Mouse (Mus musculus) T-helper 2 cell (primary cell): ENCODE measurements around the gene Dhrs13.

ENCODE experiments used
- in situ Hi-C: fragments of 300-600 bp; cut with MboI, MseI; formaldehyde crosslinking; loops from one replicate; pipeline ENCODE4 v1.15.1; 2025; ENCODE audit warnings: high pct_unique_total_duplicates

Dhrs13 gene

GRCm38 (mm10) chr11:78031947-78032808 is at the start of gene Dhrs13:
Gene Dhrs13 (plus strand): TSS chr11:78032280.
- in situ Hi-C loops, result no loop called here

DNA sequence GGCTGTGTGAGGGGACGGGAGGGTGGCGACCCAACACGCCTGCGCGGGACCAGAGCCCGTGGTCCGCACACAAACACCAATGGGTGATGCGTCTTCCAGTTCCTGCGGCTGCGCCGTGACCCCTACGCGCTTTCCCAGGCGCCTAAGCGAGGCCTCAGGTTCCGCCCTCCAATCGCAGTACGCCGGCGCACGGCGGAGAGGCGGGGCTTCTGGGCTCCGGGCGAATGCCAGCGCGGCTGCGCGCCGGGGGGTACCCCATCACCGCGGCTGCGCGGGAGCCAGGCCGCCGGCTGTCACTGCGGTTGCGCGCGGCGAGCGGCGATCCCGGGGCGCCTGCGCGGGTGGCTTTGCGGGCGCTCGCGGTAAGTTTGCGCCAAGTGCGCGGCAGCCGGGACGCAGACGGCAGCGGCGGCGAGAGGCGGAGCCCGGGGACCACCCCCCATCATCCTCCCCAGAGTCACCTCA is 49.6 kb upstream of the Dhrs13 start, which contains the start of gene Phf12:
Gene Phf12 (plus strand): TSS at position 314 of the 465 bp plus-strand sequence.
- in situ Hi-C loops, result no loop called here

GRCm38 (mm10) chr11:77983191-77983936 is 48.7 kb upstream of the Dhrs13 start:
- in situ Hi-C loops, result no loop called here

GRCm38 (mm10) chr11:77983937-77984835 is 47.9 kb upstream of the Dhrs13 start:
- in situ Hi-C loops, result no loop called here

DNA sequence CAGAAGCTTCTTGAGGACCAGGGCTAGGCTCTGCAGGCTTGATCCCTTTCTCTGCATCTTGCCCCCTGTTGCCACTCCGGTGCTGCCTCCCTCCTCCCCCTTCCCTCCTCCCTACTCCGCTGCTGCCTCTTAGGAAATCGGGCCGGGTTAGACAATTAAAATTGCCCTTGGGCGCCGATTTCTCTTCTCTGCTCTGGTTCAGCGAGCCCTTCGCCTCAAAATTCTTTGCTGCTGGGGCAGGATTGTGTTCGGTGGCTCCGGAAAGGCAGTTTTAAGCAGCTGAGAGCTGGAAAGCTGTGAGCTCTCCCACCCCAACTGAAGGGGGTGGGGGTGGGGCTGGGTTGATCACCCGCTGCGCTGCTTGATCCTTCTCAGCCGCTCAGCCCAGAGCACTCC is 47.2 kb upstream of the Dhrs13 start:
- in situ Hi-C loops, result loop anchor here (5.0 kb wide), 1 partner anchor 37 kb away; no protein-coding TSS in a partner anchor

- in situ Hi-C loops, result loop anchor here (5.0 kb wide), 1 partner anchor 37 kb away; no protein-coding TSS in a partner anchor
Measured at GRCm38 (mm10) chr11:77985541-77986065, 46.5 kb upstream of the Dhrs13 start.

DNA sequence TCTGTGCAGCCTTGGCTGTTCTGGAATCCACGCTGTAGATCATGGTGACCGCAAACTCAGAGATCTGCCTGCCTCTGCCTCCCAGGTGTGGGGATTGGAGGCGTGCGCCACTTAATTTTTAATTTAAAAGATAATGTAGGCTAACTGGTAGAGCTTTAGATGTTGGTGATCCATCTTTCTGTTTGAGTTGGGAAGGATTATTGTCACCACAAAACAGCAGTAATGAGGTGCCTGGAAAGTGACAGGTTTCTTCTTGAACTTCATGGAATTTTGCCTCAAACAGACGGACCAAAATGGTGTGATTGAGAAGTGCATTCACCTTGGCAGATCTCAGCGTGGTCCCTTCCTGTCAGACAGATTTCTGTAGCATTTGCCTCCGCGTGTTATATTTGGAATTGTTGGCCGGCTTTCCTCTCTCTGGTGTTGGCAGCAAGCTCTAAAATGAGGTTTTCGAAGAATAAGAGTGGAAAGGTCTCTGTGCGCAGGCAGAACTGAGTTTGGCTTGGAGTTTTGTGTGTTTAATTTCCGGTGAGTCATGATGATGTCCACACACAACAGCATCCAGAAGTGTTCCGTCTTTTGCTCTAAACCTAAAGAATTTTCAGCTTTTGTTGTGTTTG is 42.9 kb upstream of the Dhrs13 start:
- in situ Hi-C loops, result loop anchor here (5.0 kb wide), 1 partner anchor 33 kb away; no protein-coding TSS in a partner anchor

- in situ Hi-C loops, result no loop called here
Measured at GRCm38 (mm10) chr11:77995556-77995955, 36.5 kb upstream of the Dhrs13 start.

- in situ Hi-C loops, result no loop called here
Measured at GRCm38 (mm10) chr11:78006446-78006845, 25.6 kb upstream of the Dhrs13 start.

DNA sequence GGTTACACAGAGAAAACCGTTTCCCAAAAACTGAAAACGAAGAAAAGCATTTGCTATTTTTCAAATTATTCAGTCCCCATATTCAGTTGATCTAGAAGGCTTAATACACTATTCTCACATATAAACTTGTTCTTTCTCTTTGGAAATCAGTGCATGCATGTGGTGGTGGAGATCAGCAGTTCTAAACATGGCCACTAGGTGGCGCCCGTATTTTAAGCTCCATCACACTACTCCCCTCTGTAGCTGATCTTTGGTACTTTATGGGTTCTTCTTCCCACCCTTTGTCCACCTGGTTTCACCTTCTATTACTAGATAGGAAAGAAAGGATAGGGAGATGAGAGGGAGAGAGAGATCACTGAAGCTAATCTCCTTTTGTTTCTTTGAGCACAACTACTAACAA is 12.4 kb upstream of the Dhrs13 start:
- in situ Hi-C loops, result loop anchor here (5.0 kb wide), 1 partner anchor 32 kb away; no protein-coding TSS in a partner anchor

DNA sequence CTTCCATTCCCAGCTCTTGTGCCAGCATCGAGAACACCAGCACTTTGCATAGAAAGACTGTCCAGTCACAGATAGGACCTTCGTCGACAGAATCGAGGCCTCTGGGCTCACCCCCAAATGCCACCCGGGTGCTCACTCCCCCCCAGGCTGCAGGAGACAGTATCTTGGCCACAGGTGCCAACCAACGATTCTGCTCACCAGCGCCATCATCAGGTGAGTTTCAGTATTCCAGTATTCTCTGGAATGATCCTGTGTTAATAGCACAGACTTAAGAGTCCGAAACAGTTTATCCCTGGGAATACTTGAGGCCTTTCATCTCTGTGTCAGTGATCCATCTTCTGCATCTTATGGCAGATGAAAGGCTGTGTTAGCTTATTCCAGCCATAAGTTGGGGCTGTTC is 8.5 kb upstream of the Dhrs13 start:
- in situ Hi-C loops, result loop anchor here (5.0 kb wide), 1 partner anchor 36 kb away; no protein-coding TSS in a partner anchor

DNA sequence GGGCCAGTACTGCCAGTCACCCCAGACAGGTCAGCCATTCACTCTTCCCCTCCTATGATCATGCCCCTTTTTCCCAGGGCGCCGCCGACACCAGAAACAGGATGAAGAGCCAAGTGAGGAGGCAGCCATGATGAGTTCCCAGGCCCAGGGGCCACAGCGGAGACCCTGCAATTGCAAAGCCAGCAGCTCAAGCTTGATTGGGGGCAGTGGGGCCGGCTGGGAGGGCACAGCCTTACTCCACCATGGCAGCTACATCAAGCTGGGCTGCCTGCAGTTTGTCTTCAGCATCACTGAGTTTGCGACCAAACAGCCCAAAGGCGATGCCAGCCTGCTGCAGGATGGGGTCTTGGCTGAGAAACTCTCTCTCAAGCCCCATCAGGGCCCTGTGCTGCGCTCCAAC is 2.8 kb upstream of the Dhrs13 start:
- in situ Hi-C loops, result no loop called here

DNA sequence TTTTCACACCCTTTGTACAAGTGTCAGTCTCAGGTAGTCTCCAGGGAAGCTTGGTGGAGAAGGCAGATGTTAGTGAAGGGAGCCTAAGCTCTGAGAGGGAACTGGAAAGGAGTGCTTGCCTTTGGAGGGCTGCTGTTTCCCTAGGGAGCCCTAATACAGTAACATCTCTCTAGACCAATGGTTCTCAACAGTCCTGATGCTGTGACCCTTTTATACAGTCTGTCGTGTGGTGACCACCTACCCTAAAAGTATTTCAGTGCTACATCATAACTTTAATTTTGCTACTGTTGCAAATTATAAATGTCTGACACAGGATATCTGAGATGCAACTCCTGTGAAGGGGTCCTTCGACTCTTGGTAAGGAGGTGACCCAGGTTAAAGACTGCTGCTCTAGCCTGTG is 1.5 kb upstream of the Dhrs13 start:
- in situ Hi-C loops, result no loop called here

- in situ Hi-C loops, result no loop called here
Measured at GRCm38 (mm10) chr11:78031389-78031788, 691 bp upstream of the Dhrs13 start.

DNA sequence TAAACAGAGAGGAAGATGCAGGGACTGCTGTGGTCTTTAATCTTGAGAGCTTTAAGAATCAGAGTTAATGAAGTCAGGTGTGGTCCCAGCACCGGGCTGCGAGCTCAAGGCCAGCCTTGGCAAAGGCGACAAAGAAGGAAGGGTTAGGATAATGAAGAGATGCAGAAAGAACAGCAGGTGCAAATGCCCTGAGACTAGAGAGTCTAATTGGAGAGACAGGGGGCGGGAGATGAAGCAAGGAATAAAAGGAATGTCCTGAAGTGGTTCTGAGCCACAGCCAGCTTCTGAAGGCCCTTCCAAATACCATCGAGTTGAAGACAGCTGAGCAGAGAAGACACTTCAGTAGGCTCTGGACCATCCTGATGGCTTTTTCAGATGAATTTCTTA is 722 bp downstream of the Dhrs13 start:
- in situ Hi-C loops, result no loop called here

GRCm38 (mm10) chr11:78033931-78034617 is 2.0 kb downstream of the Dhrs13 start:
- in situ Hi-C loops, result no loop called here

- in situ Hi-C loops, result no loop called here
Measured at GRCm38 (mm10) chr11:78036791-78037190, 4.7 kb downstream of the Dhrs13 start.

DNA sequence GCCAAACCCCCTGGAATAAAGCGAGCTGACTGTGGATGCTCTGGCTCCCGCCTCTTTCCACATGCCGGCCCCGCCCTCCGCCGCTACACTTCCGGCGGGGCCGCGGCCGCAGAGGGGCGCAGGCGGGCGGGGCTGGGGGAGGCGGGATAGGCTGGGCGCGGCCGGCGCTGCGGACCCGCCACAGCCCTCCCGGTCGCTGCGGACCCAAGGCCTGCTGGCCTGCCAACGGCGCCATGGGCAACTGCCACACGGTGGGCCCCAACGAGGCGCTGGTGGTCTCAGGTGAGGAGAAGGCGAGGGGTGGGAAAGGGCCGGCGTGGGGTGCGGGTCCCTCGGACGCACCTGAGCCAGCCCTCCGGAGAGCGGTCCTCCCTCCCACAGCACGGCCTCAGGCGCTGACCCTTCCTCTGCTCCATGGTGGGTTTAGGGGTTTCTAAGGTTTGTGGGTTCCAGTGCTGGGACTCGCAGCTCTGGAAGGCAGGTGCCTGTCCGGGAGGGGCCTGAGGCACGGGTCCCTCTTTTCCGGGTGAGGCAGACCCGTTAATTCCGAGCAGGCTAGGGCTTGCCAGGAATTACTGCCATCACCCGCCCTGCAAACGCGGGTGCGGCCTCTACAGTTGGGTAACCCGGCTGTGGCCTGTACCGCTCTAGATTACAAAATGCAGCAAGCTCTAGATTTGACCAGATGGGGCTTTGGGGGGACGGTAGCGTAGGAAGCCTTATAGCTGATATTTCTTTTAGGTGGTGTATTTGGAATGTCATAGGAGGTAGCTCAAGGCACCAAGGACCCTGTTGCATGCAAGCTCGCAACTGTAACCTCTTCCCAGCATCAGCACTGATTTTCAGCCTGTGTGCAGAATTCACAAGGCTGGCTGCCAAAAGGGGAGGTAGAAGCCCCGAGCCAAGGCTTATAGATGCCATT is 6.0 kb downstream of the Dhrs13 start, which contains the start of gene Flot2:
Gene Flot2 (plus strand): TSS at position 101 of the 922 bp plus-strand sequence.
- in situ Hi-C loops, result no loop called here

DNA sequence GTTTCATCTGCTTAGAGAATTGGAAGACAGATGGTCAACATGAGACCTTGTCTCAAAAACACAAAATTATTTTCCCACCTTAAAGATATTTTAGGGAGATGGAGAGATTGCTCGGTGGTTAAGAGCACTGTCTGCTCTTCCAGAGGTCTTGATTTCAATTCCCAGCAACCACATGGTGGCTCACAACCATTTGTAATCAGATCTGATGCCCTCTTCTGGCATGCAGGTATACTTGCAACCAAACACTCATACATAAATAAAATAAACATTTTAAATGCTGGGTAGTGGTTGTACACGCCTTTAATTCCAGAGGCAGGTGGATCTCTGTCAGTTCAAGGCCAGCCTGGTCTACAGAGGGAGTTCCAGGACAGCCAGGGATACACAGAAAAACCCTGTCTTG is 8.8 kb downstream of the Dhrs13 start:
- in situ Hi-C loops, result no loop called here
